Mouse (Mus musculus) heart, adult 2 months (tissue): Measurements from ENCODE around the gene Acaa1b.

Experiments used
- CTCF ChIP-seq: fragments of 200-600 bp; IDR thresholded peaks from 2 replicates; pipeline ENCODE4 v1.8.1; 2022; ENCODE audit warnings: antibody characterized with exemption, mild to moderate bottlenecking, moderate library complexity
- EP300 ChIP-seq: fragments of 200-500 bp; IDR thresholded peaks from 2 replicates; pipeline ENCODE4 v1.6.1; 2011; ENCODE audit warnings: low read depth, low read length, control low read depth; ENCODE audit not compliant: insufficient read depth
- POLR2A ChIP-seq: fragments of 200-500 bp; IDR thresholded peaks from 2 replicates; pipeline ENCODE4 v1.6.1; 2011; ENCODE audit warnings: mild to moderate bottlenecking, low read depth, low read length, control low read depth; ENCODE audit not compliant: insufficient read depth

DNA sequence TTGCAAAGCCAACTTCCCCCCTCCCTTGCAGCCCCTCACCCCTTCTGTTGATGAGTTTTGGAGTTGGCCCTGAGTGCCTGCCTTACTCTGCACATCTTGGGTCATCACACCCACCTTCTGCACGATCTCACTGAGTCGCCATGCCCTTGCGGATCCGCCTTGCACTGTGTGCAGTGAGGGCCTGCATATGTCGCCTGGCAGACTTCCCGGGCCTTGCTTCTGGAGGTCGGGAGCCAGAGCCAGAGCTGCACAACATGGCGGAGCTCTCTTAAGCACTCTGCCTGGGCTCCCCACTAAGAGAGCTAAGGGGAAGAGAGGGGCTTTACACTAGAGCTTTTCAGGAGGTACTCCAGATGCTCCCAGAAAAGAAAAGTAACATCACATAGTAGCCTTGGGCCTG, 12.2 kb downstream of the Acaa1b start:
- TF ChIP-seq EP300 (no peak), CTCF (no peak), POLR2A (no peak)
